Mouse (Mus musculus): ENCODE results near the gene Ppp2r5b. TPM values are rescaled to one million over a fixed set of nuclear protein-coding genes. Genes with fewer than 3 reads are reported as not detected.

The Ppp2r5b gene
- total RNA-seq, 2 experiments from 2014 or later, result 52.9 to 56.9 TPM

DNA sequence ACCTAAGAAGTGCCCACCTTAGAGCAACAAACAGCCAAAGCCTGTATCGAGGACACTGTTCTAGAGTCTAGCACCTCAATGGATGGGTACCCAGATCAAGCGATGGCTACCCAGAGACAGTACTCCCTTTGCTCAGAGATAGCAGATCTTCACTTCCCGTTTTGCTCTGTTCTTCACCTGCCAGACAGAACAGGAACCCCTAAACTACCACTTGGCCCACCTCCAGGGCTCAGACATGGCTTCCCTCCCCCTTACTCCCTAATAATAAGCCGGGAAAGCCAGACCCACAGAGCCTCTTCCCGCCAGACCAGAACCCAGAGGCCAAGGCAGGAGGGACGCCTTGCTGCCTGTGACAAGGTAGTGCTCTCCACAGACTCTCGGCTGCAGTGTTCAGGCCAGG, 1.2 kb upstream of the Ppp2r5b start:
- no peak for DNase-seq

DNA sequence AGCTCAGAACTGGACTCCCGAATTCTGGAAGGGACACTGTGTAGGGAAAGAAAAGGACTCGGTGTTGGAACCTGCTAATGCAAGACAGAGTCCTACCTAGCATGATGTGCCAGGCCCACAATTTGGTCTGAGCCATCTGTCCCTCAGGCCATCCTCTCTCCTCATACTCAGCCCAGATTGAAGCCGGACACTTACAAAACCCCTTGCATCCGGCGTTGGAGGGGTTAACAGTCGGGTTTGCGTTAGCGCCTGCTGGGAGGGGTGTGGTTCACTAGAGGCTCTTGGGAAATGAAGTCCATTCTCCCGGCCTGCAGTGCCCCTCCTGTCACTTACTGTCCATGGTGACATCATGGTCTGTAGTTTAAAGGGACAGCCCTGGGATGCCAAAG, 375 bp upstream of the Ppp2r5b start:
- peak; percentile 93 for DNase-seq

DNA sequence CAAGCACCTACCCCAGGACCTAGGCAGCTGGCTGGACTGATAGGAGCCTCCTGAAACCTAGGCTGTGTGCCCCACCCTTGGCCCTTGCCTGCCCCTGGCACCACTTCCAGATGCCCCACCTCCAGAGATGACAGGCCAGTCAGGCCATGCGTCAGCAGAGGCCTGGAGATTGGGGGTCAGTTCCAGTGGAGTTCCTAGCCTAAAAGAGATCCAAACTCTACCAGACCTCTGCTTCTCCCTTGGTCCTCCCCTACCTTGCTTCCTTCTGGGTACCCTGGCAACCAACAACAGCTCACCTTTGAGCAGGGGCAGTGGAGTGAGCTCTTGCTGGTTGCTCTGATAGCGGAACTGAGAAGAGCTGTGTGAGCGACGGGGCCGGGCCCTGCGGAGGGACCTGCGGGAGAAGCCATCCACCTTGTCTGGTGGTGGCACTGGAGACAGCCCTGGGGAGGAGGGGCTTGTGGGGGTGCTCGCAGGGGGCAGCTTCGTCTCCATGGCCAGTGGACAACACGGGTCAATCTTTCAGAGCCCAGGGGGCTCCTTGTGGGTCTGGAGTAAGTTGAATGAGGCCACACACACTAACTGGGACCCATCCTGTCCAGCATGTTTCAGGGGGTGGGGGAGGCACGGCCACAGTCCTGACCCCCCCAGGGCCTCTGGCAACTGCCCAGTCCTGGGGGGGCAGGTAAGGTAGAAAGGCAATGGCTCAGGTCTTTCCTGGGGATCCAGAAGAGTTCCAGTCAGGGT, 1.2 kb downstream of the Ppp2r5b start:
- peak; percentile 62 for DNase-seq

DNA sequence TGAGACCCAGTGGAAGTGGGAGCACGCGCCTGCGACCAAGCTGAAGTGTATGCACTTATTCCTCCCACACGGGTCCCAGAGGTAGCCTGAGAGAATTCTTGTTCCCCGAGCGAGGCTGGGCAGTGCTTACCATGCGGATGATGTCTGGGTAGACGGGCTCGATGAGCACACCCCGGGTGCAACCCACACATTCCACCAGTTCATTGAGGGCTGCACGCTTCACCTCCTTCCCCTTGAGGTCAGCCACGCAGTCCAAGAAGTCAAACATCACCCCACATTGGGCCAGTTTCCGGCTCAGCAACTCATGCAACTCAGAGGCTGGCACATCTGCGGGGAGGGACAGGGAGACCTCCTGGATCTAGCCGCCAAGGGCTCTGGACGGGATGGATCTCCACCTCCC, 2.0 kb downstream of the Ppp2r5b start:
- DNase-seq, result no peak

DNA sequence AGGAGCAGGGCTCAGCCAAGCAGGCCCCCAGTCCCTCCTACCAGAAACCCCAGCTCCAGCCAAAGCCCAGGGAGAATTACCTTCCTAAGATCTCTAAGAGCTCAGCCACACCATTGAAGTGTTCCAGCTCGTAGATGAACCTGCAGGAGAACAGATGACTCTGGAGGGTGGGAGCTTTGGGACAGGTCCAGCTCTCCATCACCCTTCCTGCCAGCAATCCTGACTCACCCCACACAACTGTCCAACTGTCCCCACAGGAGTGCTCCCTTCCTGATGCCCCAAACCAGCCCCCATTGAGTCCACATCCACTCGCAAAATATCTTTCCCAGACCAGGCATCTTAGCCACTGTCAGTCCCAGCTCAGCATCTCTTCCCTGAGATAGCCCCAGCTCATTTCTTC, 4.6 kb downstream of the Ppp2r5b start:
- DNase-seq, result peak; percentile 56

DNA sequence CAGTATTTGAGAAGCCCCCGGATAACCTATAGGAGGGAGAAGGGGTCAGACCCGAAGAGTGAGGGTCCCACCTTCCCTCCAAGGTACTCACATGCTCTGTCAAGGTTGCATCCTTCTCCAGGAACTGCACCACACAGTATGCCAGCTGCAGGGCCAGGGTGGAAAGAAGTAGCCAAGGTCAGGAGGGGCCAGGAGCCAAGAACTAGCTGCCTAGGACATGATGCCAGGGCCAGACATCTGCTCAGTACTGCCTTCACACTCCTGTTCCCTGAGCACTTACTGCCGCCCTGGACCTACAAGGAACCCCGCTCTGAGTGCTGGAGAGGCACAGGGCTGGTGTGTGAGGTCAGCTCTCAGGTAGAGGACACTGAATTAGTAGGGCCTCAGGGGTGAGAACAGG, 5.3 kb downstream of the Ppp2r5b start:
- DNase-seq, result peak; percentile 82

DNA sequence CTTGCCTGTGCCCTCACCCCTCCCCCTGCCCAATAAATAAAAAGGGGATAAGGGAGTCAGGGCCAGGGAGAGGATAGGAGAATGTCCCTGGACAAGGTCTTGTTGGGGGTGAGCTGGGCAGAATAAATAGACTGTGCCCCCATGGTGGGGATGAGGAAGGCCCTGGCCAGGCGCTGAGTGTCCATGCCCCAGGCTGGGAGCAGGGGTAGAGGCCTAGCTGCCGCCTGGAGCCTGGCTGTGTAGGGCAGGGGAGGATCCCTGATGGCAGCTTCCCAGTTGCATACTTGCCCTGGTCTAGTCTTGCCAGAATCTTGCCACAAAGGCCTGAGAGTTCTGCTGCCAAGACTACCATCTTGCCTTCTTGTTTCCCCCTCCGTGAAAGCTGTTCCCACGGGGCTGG, 7.8 kb downstream of the Ppp2r5b start:
- DNase-seq, result no peak

DNA sequence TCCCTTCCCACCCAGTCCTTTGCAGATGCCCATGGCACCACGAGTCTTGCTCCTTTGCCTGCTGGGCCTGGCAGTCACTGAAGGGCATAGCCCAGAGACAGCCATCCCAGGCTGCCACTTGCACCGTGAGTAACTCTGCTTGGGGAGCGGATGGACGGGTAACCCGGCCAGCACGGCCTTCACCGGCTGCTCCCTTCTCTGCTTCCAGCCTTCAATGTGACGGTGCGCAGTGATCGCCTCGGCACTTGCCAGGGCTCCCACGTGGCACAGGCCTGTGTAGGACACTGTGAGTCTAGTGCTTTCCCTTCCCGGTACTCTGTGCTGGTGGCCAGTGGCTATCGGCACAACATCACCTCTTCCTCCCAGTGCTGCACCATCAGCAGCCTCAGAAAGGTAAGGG, 8.9 kb downstream of the Ppp2r5b start:
- peak; percentile 64 for DNase-seq

DNA sequence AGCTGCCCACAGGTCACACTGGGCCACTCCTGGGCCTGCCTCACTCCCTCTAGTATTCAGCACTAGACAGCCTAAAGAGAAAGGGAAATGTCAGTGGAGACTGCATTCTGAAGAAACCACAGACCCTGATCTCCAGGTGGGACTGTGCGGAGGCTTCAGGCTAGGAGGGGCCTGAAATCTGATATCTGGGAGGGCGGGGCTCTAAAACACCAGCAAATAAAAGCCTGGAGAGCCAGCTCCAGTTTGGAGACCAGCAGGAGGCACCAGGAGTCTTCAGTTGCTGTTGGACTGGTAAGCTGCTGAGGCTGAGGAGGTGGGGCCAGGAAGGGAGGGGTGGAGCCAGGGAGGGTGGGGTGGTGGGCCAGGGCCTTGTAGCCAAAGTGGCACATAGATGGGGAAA, 9.5 kb downstream of the Ppp2r5b start, which contains the start of gene Gpha2:
Gene Gpha2, plus strand, starts transcription at position 246 of the 400 bp plus-strand sequence.
- peak; percentile 44 for DNase-seq

DNA sequence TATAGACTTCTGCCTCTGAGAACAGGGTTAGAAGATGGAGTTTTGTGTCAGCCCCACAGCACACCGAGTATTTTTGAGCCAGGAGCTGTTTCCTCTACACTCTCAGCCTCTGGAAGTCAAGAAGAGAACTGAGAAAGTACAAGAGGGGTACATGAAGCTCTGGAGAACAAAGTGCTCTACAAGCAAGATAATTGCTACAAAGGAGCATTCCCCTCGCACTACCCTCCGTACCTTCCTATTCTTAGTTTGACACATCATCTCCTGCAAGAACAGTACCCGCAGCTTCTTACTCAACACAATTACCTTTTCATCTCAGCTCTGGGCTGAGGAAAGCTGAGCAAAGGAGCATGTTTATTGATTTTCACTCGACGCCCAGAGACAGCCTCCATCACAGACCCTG, 17.1 kb downstream of the Ppp2r5b start:
- DNase-seq, result no peak

DNA sequence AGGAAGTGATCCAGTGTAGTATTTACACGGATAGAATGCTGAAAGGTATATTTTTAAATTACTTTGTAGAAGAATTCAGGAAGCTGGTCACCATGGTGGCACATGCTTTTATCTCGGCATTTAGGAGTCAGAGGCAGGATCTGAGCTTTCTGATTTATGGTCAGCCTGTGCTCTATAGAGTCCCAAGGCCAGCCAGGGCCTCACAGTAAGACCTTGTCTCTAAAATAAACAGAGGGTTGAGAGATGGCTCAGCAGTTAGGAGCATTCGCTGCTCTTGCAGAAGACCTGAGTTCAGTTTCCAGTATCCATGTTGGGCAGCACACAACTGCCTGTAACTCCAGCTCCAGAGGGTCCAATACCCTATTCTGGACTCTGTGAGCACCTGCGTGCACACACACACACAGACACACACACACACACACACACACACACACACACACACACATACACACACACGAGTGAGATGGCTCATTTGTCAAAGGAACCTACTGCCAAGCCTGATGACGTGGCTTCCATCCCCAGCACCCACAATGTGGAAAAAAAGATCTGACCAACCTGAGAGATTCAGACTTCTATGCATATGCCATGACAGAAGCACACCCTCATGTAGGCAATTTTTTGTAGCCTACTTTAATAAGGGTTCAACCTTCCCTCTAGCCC, 19.5 kb downstream of the Ppp2r5b start:
- DNase-seq, result no peak

DNA sequence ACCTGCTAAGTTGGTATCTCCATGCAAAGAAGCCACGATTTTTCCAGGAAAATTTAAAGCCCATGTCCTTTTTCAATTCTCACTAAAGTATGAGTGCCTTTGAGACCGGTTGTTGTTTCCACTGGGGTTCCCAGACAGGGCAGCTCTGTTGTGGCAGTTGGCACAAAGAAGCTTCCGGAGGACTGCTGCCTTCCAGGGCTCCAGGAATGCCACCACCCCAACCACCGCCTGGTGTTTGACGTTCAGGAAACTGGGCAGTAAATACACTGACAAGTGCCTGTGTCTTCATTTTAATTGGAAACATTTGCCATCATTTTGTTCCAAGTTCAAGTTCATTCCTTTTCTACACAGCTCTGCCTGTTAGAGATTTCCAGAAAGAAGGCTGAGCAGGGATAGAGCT, 29.0 kb downstream of the Ppp2r5b start:
- no peak for DNase-seq

DNA sequence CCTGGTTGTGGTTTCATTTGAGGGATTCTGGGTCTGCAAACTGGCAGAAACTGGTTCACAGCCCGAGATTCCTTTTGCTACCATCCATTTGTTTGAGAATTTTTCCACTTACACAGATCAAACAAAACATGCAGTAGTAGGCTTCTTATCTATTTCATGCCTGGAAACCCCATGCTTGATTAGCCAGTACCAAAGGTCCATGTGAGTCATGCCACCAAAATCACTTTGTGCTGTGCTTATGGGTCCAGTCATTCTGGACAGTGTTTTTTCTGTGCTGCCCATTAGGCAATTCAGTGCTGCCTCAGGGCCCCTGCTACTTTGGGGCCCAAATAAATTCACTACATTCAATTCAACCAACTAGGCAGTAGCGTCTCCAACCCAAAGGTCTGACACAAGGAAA, 31.4 kb downstream of the Ppp2r5b start:
- no peak for DNase-seq

DNA sequence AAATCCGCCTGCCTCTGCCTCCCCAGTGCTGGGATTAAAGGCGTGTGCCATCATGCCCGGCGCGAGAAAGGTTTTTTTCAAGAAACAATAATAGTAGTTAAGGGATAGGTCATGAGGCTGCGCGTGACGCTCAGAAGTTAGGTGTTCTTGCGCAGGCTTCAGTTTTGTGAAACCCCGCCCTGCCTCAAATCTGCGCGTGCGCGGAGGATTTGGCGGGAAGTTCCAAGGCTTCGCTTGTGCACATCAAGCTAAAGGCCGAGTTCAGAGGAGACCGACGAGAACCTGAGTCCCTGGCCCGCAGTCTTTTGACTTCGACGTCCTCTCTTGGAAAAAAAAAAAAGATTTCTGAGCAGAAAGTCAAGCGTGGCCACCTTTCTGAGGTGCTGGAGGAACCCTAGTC, 51.5 kb downstream of the Ppp2r5b start, which contains the start of gene Majin:
Gene Majin, plus strand, starts transcription at position 258 of the 400 bp plus-strand sequence.
- no peak for DNase-seq

DNA sequence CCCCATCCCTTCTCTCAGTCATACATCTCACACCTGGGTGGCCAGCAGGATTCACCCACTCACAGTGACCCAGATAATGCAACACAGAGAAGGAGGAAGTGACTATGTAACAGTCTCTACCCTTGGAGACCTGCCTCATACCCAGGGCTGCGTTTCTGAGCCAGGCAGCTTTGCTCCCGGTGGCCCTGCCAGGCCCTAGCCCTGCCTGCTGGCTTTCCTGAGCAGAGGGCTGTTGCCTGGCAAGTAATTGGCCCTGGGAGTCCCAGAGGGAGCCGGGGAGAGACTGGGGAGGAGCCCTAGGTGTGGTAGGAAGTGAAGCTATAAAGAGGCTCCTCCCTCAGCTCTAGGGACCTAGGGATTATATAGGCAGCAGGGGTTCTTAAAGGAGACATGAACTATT, 53.1 kb downstream of the Ppp2r5b start:
- peak; percentile 74 for DNase-seq

DNA sequence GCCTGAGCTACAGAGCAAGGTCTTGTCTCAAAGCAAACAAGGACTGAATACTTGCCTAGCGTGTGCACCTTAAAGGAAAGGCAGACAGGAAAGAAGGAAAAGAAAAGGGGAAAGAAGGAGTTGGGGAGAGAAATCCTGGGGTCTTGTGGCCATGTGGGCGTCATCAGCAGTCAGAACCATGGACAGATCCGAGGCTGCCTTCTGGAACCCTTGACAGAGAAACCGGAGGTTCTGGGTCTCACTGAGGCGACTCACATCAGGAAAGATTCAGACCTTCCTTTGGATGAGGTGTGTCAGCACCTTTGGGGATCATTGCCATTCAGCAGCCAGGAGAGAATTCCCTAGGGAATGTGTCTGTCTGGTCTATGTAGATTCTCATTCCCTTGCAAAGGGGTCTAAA, 54.0 kb downstream of the Ppp2r5b start:
- peak; percentile 41 for DNase-seq

DNA sequence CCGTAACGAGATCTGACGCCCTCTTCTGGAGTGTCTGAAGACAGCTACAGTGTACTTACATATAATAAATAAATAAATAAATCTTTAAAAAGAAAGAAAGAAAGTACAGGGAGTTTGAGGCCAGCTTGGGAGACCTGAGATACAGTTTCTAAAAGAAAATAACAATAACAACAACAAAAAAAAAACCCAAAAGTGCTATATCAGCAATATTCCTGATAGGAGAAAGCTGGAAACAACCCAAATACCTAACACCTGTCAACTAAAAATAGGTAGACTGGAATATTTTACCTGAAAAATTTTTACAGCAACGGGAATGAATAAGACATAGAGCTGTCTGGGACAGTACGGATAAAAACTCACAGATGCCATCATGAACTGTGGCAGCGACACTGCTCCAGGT, 56.9 kb downstream of the Ppp2r5b start:
- no peak for DNase-seq

Small RNAs within 50 kb of the gene (microRNA-seq; reads per million reads assigned to microRNA genes)
- gene Mir192, result 209 reads per million, percentile 54 among the genes with 10 or more reads in this experiment
- 370 reads per million, percentile 62 among the genes with 10 or more reads in this experiment for gene Mir194-2

Other genes with a start within 250 kb of the Ppp2r5b start
- gene Slc22a20, start 249.7 kb downstream of the Ppp2r5b start, total RNA-seq (2021), result not detected
- gene Capn1, start 220.0 kb downstream of the Ppp2r5b start, total RNA-seq (2021), result 10 to 100 TPM; 31.3 to 40.0 TPM
- 10 to 100 TPM; 40.5 to 43.7 TPM for gene Syvn1, start 189.3 kb downstream of the Ppp2r5b start, total RNA-seq (2021)
- gene Mrpl49, start 178.1 kb downstream of the Ppp2r5b start, total RNA-seq (2021), result 10 to 100 TPM; 58.2 to 59.4 TPM
- gene Fau, start 178.0 kb downstream of the Ppp2r5b start, total RNA-seq (2021), result 1,000 to 10,000 TPM; 1,154 to 1,182 TPM
- gene Znhit2, start 174.7 kb downstream of the Ppp2r5b start, total RNA-seq (2021), result 10 to 100 TPM; 21.6 to 26.1 TPM
- gene Tm7sf2, start 167.5 kb downstream of the Ppp2r5b start, total RNA-seq (2021), result 10 to 100 TPM; 14.3 to 15.9 TPM
- 10 to 100 TPM; 45.1 to 61.3 TPM for gene Vps51, start 158.6 kb downstream of the Ppp2r5b start, total RNA-seq (2021)
- gene Tmem262, start 155.8 kb downstream of the Ppp2r5b start, total RNA-seq (2021), result not detected
- gene Gm28374, start 153.6 kb downstream of the Ppp2r5b start, total RNA-seq (2021), result not detected
- 10 to 100 TPM; 33.5 to 33.6 TPM for gene Zfpl1, start 150.9 kb downstream of the Ppp2r5b start, total RNA-seq (2021)
- 1 to 10 TPM; 7.0 to 7.1 TPM for gene Cdca5, start 150.9 kb downstream of the Ppp2r5b start, total RNA-seq (2021)
- under 1 TPM in 1 of 2 experiments, not detected in 1; 0.82 TPM for gene AC131692.1, start 141.5 kb downstream of the Ppp2r5b start, total RNA-seq (2021)
- gene Naaladl1, start 130.1 kb downstream of the Ppp2r5b start, total RNA-seq (2021), result under 1 TPM; 0.24 to 0.30 TPM
- 10 to 100 TPM; 15.9 to 17.2 TPM for gene Sac3d1, start 117.2 kb downstream of the Ppp2r5b start, total RNA-seq (2021)
- gene Snx15, start 107.6 kb downstream of the Ppp2r5b start, total RNA-seq (2021), result 10 to 100 TPM; 19.6 to 21.8 TPM
- gene Batf2, start 94.9 kb downstream of the Ppp2r5b start, total RNA-seq (2021), result 1 to 10 TPM in 1 of 2 experiments, under 1 TPM in 1; 0.57 to 1.6 TPM
- gene Arl2, start 94.3 kb downstream of the Ppp2r5b start, total RNA-seq (2021), result 10 to 100 TPM; 63.1 to 63.7 TPM
- gene Majin, start 51.5 kb downstream of the Ppp2r5b start, total RNA-seq (2021), result under 1 TPM; 0.72 to 0.79 TPM
- gene Gpha2, start 9.5 kb downstream of the Ppp2r5b start, total RNA-seq (2021), result 10 to 100 TPM; 16.9 to 18.2 TPM
- gene Atg2a, start 5.8 kb upstream of the Ppp2r5b start, total RNA-seq (2021), result 10 to 100 TPM; 25.0 to 30.2 TPM
- gene Ehd1, start 40.9 kb upstream of the Ppp2r5b start, total RNA-seq (2021), result 100 to 1,000 TPM; 104 to 106 TPM
- 10 to 100 TPM; 10.3 to 11.6 TPM for gene Cdc42bpg, start 70.6 kb upstream of the Ppp2r5b start, total RNA-seq (2021)
- gene Men1, start 99.1 kb upstream of the Ppp2r5b start, total RNA-seq (2021), result 10 to 100 TPM; 37.1 to 38.7 TPM
- 10 to 100 TPM; 35.9 to 54.6 TPM for gene Map4k2, start 105.3 kb upstream of the Ppp2r5b start, total RNA-seq (2021)
- gene Sf1, start 127.8 kb upstream of the Ppp2r5b start, total RNA-seq (2021), result 100 to 1,000 TPM; 166 to 186 TPM
- gene Pygm, start 148.5 kb upstream of the Ppp2r5b start, total RNA-seq (2021), result 100 to 1,000 TPM in 1 of 2 experiments, 10 to 100 TPM in 1; 92.0 to 223 TPM
- 10 to 100 TPM; 53.2 to 54.9 TPM for gene Rasgrp2, start 163.5 kb upstream of the Ppp2r5b start, total RNA-seq (2021)
- gene Nrxn2, start 182.9 kb upstream of the Ppp2r5b start, total RNA-seq (2021), result 10 to 100 TPM in 1 of 2 experiments, 1 to 10 TPM in 1; 7.5 to 14.5 TPM